13 mouse cellular contexts compared by ENCODE assay signal in the genomic region with DNA sequence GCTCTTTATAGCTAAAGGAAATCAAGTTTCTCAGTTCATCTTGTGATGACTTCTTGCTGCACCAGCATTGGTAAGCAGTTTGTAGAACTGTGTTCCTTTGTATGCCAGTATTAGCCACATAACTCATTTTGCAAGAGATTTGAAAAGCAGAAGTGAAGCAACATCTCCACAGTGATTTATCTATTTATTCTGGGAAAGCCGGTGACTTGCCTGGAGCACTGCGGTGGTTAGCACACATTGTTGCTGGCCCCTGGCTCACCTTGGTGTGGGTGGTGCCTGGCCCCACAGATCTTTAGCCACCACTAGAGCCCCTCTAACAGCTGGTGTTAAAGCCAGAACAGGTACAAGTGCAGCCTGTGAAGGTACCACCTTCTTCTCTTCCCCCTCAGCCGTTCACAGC. TPM values are rescaled to one million over a fixed set of nuclear protein-coding genes. Genes with fewer than 3 reads are reported as not detected.
DNase-seq lines count a peak whose midpoint lies in the region; ATAC-seq and TF ChIP-seq lines count a peak whose summit lies in the region.
"Had no signal": no experiment of that assay in that cellular context is flagged by ENCODE, and none has a peak within 500 bp of the region (broad histone marks: within the 10 kb centered on the region; RNA-seq: fewer than 3 reads in every experiment).

No protein-coding gene starts in this region.

- no peak overlapping the region for H3K9ac ChIP-seq in lung, postnatal 0 days (replicated peaks; ENCODE audit: low read depth)
- H3K9ac ChIP-seq in stomach, postnatal 0 days (ENCODE audit: low read length) = no peak overlapping the region
- H3K9ac ChIP-seq: kidney, embryonic 15.5 days; midbrain, embryonic 12.5 days had no signal

- H3K27ac ChIP-seq in lung, postnatal 0 days (ENCODE audit: low read length) = no peak overlapping the region
- peak overlapping the region; percentile 98 for H3K27ac ChIP-seq in macrophage
- 0 out of 2 replicates have a peak overlapping the region, but pooled peaks have one; percentile 45 for H3K27ac ChIP-seq in stomach, postnatal 0 days (replicated peaks)
- H3K27ac ChIP-seq: kidney, embryonic 15.5 days; midbrain, embryonic 12.5 days had no signal

- no peak for DNase-seq in lung, postnatal 0 days (ENCODE audit: low spot score)
- no peak for DNase-seq in lung, postnatal 14 days
- DNase-seq in adrenal gland, postnatal 36 days = peak; percentile 10 to 16
- DNase-seq in stomach, postnatal 0 days (ENCODE audit: low spot score) = no peak
- DNase-seq in urinary bladder, adult 18-20 months (ENCODE audit: low spot score in 2 of 2) = no peak
- no peak for DNase-seq in gastrocnemius, postnatal 10 days
- DNase-seq: cerebellum, adult 11-12 months; heart, postnatal 14 days; right cerebral cortex, adult 18-20 months had no signal

- 54% methylated on average over 3 of the region's 3 CpGs for WGBS in lung, postnatal 0 days
- 25% methylated on average over 3 of the region's 3 CpGs for WGBS in macrophage (ENCODE audit: missing documents)
- 42% methylated on average over 3 of the region's 3 CpGs for WGBS in stomach, postnatal 0 days

- H3K36me3 ChIP-seq in lung, postnatal 0 days (ENCODE audit: insufficient read depth, low read length) = no peaks in the 10 kb centered on the region
- H3K36me3 ChIP-seq in macrophage (ENCODE audit: inconsistent target) = no peaks in the 10 kb centered on the region
- no peaks in the 10 kb centered on the region for H3K36me3 ChIP-seq in stomach, postnatal 0 days (ENCODE audit: control insufficient read depth, insufficient read depth, low read length)
- H3K36me3 ChIP-seq: G1E; kidney, embryonic 15.5 days; midbrain, embryonic 12.5 days had no signal

- no peaks in the 10 kb centered on the region for H3K4me1 ChIP-seq in lung, postnatal 0 days (ENCODE audit: insufficient read depth, low read depth, low read length)
- no peaks in the 10 kb centered on the region for H3K4me1 ChIP-seq in stomach, postnatal 0 days (replicated peaks; ENCODE audit: control insufficient read depth, insufficient read depth)
- H3K4me1 ChIP-seq: kidney, embryonic 15.5 days; midbrain, embryonic 12.5 days had no signal

- no peaks in the 10 kb centered on the region for H3K79me2 ChIP-seq in macrophage (ENCODE audit: inconsistent target)

- H3K4me2 ChIP-seq in lung, postnatal 0 days (replicated peaks; ENCODE audit: low read depth, low read length) = no peak overlapping the region
- no peak overlapping the region for H3K4me2 ChIP-seq in stomach, postnatal 0 days (replicated peaks; ENCODE audit: low read depth)
- H3K4me2 ChIP-seq: kidney, embryonic 15.5 days; midbrain, embryonic 12.5 days had no signal

- no peaks in the 10 kb centered on the region for H3K9me3 ChIP-seq in lung, postnatal 0 days (ENCODE audit: low read length)
- no peaks in the 10 kb centered on the region for H3K9me3 ChIP-seq in stomach, postnatal 0 days (ENCODE audit: control insufficient read depth, low read length)
- H3K9me3 ChIP-seq: G1E; kidney, embryonic 15.5 days; midbrain, embryonic 12.5 days had no signal

- H3K27me3 ChIP-seq in lung, postnatal 0 days (replicated peaks; ENCODE audit: insufficient read depth, low read length) = no peaks in the 10 kb centered on the region
- no peaks in the 10 kb centered on the region for H3K27me3 ChIP-seq in stomach, postnatal 0 days (ENCODE audit: control insufficient read depth, insufficient read depth, low read length)
- H3K27me3 ChIP-seq: midbrain, embryonic 12.5 days had no signal

- no peak for TF ChIP-seq CTCF in lung, postnatal 0 days (IDR thresholded peaks at IDR 0.05)
- no peak for TF ChIP-seq CTCF in stomach, postnatal 0 days (IDR thresholded peaks at IDR 0.05; ENCODE audit: low read depth)

- TF ChIP-seq EP300 in lung, postnatal 0 days (IDR thresholded peaks at IDR 0.05) = peak; percentile 35; the same call in 1 of the 2 replicates
- TF ChIP-seq EP300 in stomach, postnatal 0 days (optimal IDR thresholded peaks at IDR 0.05) = no peak

- ATAC-seq in lung, postnatal 0 days = no peak
- no peak for ATAC-seq in stomach, postnatal 0 days (ENCODE audit: low FRiP score, low TSS enrichment)

- H3K4me3 ChIP-seq in lung, postnatal 0 days (ENCODE audit: low read depth, low read length) = no peak overlapping the region
- no peak overlapping the region for H3K4me3 ChIP-seq in macrophage (ENCODE audit: inconsistent target)
- H3K4me3 ChIP-seq in stomach, postnatal 0 days (ENCODE audit: low read depth, low read length) = no peak overlapping the region
- H3K4me3 ChIP-seq: kidney, embryonic 15.5 days; midbrain, embryonic 12.5 days had no signal

RNA-seq across cellular contexts. Expression of a gene that starts 8.1 kb away (rescaled TPM):
- polyA plus RNA-seq in lung, postnatal 0 days (2015; fragmentation: Nextera tagmentation; extraction: Ambion mirVana) = 1.7 and 2.0 TPM in 2 replicates
- total RNA-seq in adrenal gland, postnatal 36 days (2021) = 1 to 10 TPM; 2.0 to 2.2 TPM
- 100 to 1,000 TPM in 6 of 26 experiments, 10 to 100 TPM in 20; 10.6 to 117 (median 74.4) TPM for total RNA-seq in macrophage (2018; cell fraction: chromatin; rRNA removed)
- total RNA-seq in macrophage (2018; cell fraction: cytosol; rRNA removed) = 100 to 1,000 TPM; 155 to 306 (median 211) TPM
- total RNA-seq in macrophage (2018; cell fraction: nucleus; rRNA removed) = 100 to 1,000 TPM in 24 of 26 experiments, 10 to 100 TPM in 2; 54.0 to 337 (median 209) TPM
- 156 to 374 TPM (median 283 TPM) in 3 replicates for polyA plus RNA-seq in macrophage (2018)
- polyA plus RNA-seq in stomach, postnatal 0 days (2015; fragmentation: Nextera tagmentation; extraction: Ambion mirVana) = 0.54 and 0.78 TPM in 2 replicates
- total RNA-seq in gastrocnemius, postnatal 10 days (2021) = under 1 TPM; 0.70 to 0.82 TPM
- polyA plus RNA-seq: G1E had no signal

RNA-seq across cellular contexts. Expression of a gene that starts 52.0 kb away (rescaled TPM):
- 79.2 and 84.6 TPM in 2 replicates for polyA plus RNA-seq in lung, postnatal 0 days (2015; fragmentation: Nextera tagmentation; extraction: Ambion mirVana)
- total RNA-seq in adrenal gland, postnatal 36 days (2021) = 100 to 1,000 TPM; 319 to 359 TPM
- total RNA-seq in macrophage (2018; cell fraction: chromatin; rRNA removed) = 10 to 100 TPM; 10.9 to 46.8 (median 20.4) TPM
- 100 to 1,000 TPM; 184 to 321 (median 261) TPM for total RNA-seq in macrophage (2018; cell fraction: cytosol; rRNA removed)
- 100 to 1,000 TPM in 9 of 26 experiments, 10 to 100 TPM in 17; 54.4 to 191 (median 92.7) TPM for total RNA-seq in macrophage (2018; cell fraction: nucleus; rRNA removed)
- polyA plus RNA-seq in macrophage (2018) = 180 to 539 TPM (median 250 TPM) in 3 replicates
- polyA plus RNA-seq in stomach, postnatal 0 days (2015; fragmentation: Nextera tagmentation; extraction: Ambion mirVana) = 143 and 166 TPM in 2 replicates
- 1,000 to 10,000 TPM; 1,018 to 1,356 TPM for total RNA-seq in gastrocnemius, postnatal 10 days (2021)

Comparison
In these comparisons a context has a peak if more than half of its experiments do, and no peak if none do; other contexts are left out.
1. DNase-seq: peak in adrenal gland, postnatal 36 days (2 of 2); none in lung, postnatal 0 days (single experiment), lung, postnatal 14 days (single experiment), stomach, postnatal 0 days (single experiment), urinary bladder, adult 18-20 months (0 of 2) and gastrocnemius, postnatal 10 days (single experiment).
2. RNA of a gene that starts 8.1 kb away (polyA plus RNA-seq): 156 to 374 TPM in macrophage; 1.7 to 2.0 TPM in lung, postnatal 0 days and 0.54 to 0.78 TPM in stomach, postnatal 0 days; every median in the first group is over 10 times any median in the second.